Mouse (Mus musculus): ENCODE measurements at regions not wholly inside any gene's neighbourhood (a gene's known extent, or its start where the extent isn't known, plus 50 kb on each side); places are given as distances from the start of the nearest gene placed in this dataset.

DNA sequence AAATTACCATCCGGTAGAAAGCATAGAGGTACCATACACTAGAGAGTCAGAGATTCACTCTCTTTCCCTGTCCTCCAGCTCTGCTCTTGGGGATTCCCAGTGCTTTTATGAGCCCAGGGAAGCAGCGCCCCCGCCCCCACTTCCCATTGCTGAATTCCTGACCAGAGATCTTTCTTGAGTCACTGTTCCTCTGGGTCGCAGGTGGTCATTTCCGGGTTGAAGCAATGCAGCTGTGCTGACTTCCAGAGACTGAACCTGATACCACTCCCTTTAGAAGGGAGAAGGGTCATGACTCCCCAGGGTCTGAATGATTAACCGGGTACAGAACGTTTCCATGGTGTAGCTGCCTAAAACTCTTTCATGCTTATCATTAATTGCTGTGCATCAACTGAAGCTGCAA, 128.9 kb downstream of the Cd83 start:
- TF ChIP-seq CTCF (conservative IDR thresholded peaks at IDR 0.05; ENCODE audit: low read length) (no peak), NANOG (IDR thresholded peaks at IDR 0.05; ENCODE audit: borderline replicate concordance, low read length) (no peak), POU5F1 (IDR thresholded peaks at IDR 0.05; ENCODE audit: borderline replicate concordance, low read length) (no peak)

All from E14TG2a.4 (cell line).